Mouse (Mus musculus): Measurements from ENCODE around the gene Saxo1. TPM values are rescaled to one million over a fixed set of nuclear protein-coding genes. Genes with fewer than 3 reads are reported as not detected.

The Saxo1 gene
- 0.08 and 0.21 TPM in 2 replicates for polyA plus RNA-seq (2015; fragmentation: Nextera tagmentation; extraction: Ambion mirVana)

DNA sequence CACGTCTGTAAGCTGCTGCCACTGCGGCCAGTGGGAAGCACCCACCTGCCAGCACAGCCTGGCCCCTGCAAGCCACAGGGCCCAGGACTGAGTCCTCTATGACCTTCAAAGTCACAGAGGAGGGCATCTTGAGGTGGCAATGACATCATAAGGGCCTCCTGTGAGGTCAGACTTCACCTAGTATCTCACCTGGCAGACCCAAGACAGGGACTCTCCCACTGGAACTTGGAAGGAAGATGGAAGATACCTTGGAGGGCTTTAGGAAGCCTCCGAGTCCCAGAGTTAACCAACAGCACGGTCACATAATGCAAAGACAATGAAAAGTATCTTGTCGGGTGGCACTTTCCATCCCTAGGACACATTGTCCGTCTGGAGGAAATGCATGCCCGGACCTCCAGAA is at the start of gene Saxo1:
Saxo1 (minus strand) TSS at position 101 of the 400 bp plus-strand sequence.
- H3K4me2 ChIP-seq (ENCODE audit: low read length) = no peak within 1 kb of the TSS
- H3K27ac ChIP-seq = no peak within 1 kb of the TSS
- no peak for ATAC-seq (replicated peaks; ENCODE audit: low FRiP score, low read depth)
- 96% methylated on average over 7 of the region's 7 CpGs for WGBS
- no peaks in the 10 kb centered on the region for H3K4me1 ChIP-seq (replicated peaks; ENCODE audit: insufficient read depth, low read length)
- no peaks in the 10 kb centered on the region for H3K27me3 ChIP-seq (ENCODE audit: insufficient read depth, low read length)
- no peak within 1 kb of the TSS for H3K4me3 ChIP-seq (replicated peaks; ENCODE audit: low read depth, low read length)
- H3K9ac ChIP-seq (ENCODE audit: low read depth, low read length) = no peak within 1 kb of the TSS
- H3K36me3 ChIP-seq (ENCODE audit: insufficient read depth, low read length) = no peaks in the 10 kb centered on the region
- TF ChIP-seq CTCF (IDR thresholded peaks at IDR 0.05; ENCODE audit: low read depth) = no peak
- H3K9me3 ChIP-seq (replicated peaks; ENCODE audit: low read length) = no peaks in the 10 kb centered on the region
- no peak for DNase-seq (ENCODE audit: low spot score)

- no peak overlapping the region for H3K4me3 ChIP-seq (replicated peaks; ENCODE audit: low read depth, low read length)
- 0 out of 2 replicates have a peak, but pooled peaks cover 21% of the 10 kb centered on the region for H3K36me3 ChIP-seq (ENCODE audit: insufficient read depth, low read length)
- H3K27ac ChIP-seq = no peak overlapping the region
- no peaks in the 10 kb centered on the region for H3K9me3 ChIP-seq (replicated peaks; ENCODE audit: low read length)
- no peak for TF ChIP-seq CTCF (IDR thresholded peaks at IDR 0.05; ENCODE audit: low read depth)
- H3K9ac ChIP-seq (ENCODE audit: low read depth, low read length) = no peak overlapping the region
- no peak for ATAC-seq (replicated peaks; ENCODE audit: low FRiP score, low read depth)
- no peaks in the 10 kb centered on the region for H3K27me3 ChIP-seq (ENCODE audit: insufficient read depth, low read length)
- WGBS = 97% methylated on average over 2 of the region's 2 CpGs
- no peaks in the 10 kb centered on the region for H3K4me1 ChIP-seq (replicated peaks; ENCODE audit: insufficient read depth, low read length)
- no peak for DNase-seq (ENCODE audit: low spot score)
- no peak overlapping the region for H3K4me2 ChIP-seq (ENCODE audit: low read length)
Measured at GRCm38 (mm10) chr4:86591304-86591703, 33.2 kb upstream of the Saxo1 start.

DNA sequence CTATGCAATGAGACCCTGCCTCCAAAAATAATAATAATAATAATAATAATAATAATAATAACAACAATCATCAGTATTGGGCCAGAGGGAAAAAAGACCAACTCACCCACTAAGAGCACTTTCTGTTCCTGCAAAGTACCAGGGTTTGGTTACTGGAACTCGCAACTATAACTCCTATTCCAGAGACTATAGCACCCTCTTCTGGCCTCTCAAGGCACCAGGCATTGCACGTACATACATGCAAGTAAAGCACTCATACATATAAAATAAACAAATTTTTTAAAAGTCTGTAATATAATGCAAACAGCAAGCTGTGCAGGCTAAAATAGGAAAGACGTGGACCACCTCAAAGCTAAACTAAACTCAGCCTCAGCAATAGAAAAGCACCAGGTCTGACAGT is 30.1 kb upstream of the Saxo1 start:
- Histone ChIP-seq H3K9me3 (replicated peaks; ENCODE audit: low read length) (no peaks in the 10 kb centered on the region), H3K4me1 (replicated peaks; ENCODE audit: insufficient read depth, low read length) (no peaks in the 10 kb centered on the region), H3K27ac (no peak overlapping the region), H3K4me2 (ENCODE audit: low read length) (no peak overlapping the region), H3K36me3 (ENCODE audit: insufficient read depth, low read length) (peaks cover 29% of the 10 kb centered on the region; the same call in 1 of the 2 replicates), H3K27me3 (ENCODE audit: insufficient read depth, low read length) (no peaks in the 10 kb centered on the region), H3K4me3 (replicated peaks; ENCODE audit: low read depth, low read length) (no peak overlapping the region), H3K9ac (ENCODE audit: low read depth, low read length) (no peak overlapping the region)
- WGBS = 90% methylated on average over 3 of the region's 3 CpGs
- DNase-seq (ENCODE audit: low spot score) = no peak
- no peak for ATAC-seq (replicated peaks; ENCODE audit: low FRiP score, low read depth)
- peak; percentile 29; the same call in 1 of the 2 replicates for TF ChIP-seq CTCF (IDR thresholded peaks at IDR 0.05; ENCODE audit: low read depth)

GRCm38 (mm10) chr4:86580591-86580990 is 22.5 kb upstream of the Saxo1 start:
- WGBS = 89% methylated on average over 3 of the region's 3 CpGs

GRCm38 (mm10) chr4:86580056-86580455 is 21.9 kb upstream of the Saxo1 start:
- Histone ChIP-seq H3K4me2 (ENCODE audit: low read length) (no peak overlapping the region), H3K27ac (no peak overlapping the region), H3K27me3 (ENCODE audit: insufficient read depth, low read length) (no peaks in the 10 kb centered on the region), H3K4me1 (replicated peaks; ENCODE audit: insufficient read depth, low read length) (0 out of 2 replicates have a peak, but pooled peaks cover 8% of the 10 kb centered on the region), H3K36me3 (ENCODE audit: insufficient read depth, low read length) (peaks cover 15% of the 10 kb centered on the region; the same call in 1 of the 2 replicates), H3K9ac (ENCODE audit: low read depth, low read length) (no peak overlapping the region), H3K4me3 (replicated peaks; ENCODE audit: low read depth, low read length) (no peak overlapping the region), H3K9me3 (replicated peaks; ENCODE audit: low read length) (no peaks in the 10 kb centered on the region)
- 55% methylated on average over 4 of the region's 4 CpGs for WGBS
- ATAC-seq (replicated peaks; ENCODE audit: low FRiP score, low read depth) (no peak), DNase-seq (ENCODE audit: low spot score) (no peak)
- no peak for TF ChIP-seq CTCF (IDR thresholded peaks at IDR 0.05; ENCODE audit: low read depth)

More at GRCm38 (mm10) chr4:86580591-86580990, 22.5 kb upstream of the Saxo1 start:
- Histone ChIP-seq H3K36me3 (ENCODE audit: insufficient read depth, low read length) (peaks cover 19% of the 10 kb centered on the region; the same call in 1 of the 2 replicates), H3K9me3 (replicated peaks; ENCODE audit: low read length) (no peaks in the 10 kb centered on the region), H3K27me3 (ENCODE audit: insufficient read depth, low read length) (no peaks in the 10 kb centered on the region), H3K4me1 (replicated peaks; ENCODE audit: insufficient read depth, low read length) (0 out of 2 replicates have a peak, but pooled peaks cover 8% of the 10 kb centered on the region), H3K4me3 (replicated peaks; ENCODE audit: low read depth, low read length) (no peak overlapping the region), H3K4me2 (ENCODE audit: low read length) (no peak overlapping the region), H3K27ac (no peak overlapping the region), H3K9ac (ENCODE audit: low read depth, low read length) (no peak overlapping the region)
- ATAC-seq (replicated peaks; ENCODE audit: low FRiP score, low read depth) (no peak), DNase-seq (ENCODE audit: low spot score) (no peak)
- TF ChIP-seq CTCF (IDR thresholded peaks at IDR 0.05; ENCODE audit: low read depth) = no peak

GRCm38 (mm10) chr4:86576630-86577225 is 18.6 kb upstream of the Saxo1 start:
- DNase-seq (ENCODE audit: low spot score) (no peak), ATAC-seq (replicated peaks; ENCODE audit: low FRiP score, low read depth) (no peak)
- H3K27me3 ChIP-seq (ENCODE audit: insufficient read depth, low read length) = no peaks in the 10 kb centered on the region
- 6% methylated on average over 11 of the region's 11 CpGs for WGBS
- TF ChIP-seq CTCF (IDR thresholded peaks at IDR 0.05; ENCODE audit: low read depth) = no peak
- peak overlapping the region; percentile 81 for H3K4me3 ChIP-seq (replicated peaks; ENCODE audit: low read depth, low read length)
- 0 out of 2 replicates have a peak, but pooled peaks cover 2% of the 10 kb centered on the region for H3K36me3 ChIP-seq (ENCODE audit: insufficient read depth, low read length)
- 0 out of 2 replicates have a peak, but pooled peaks cover 8% of the 10 kb centered on the region for H3K4me1 ChIP-seq (replicated peaks; ENCODE audit: insufficient read depth, low read length)
- H3K9me3 ChIP-seq (replicated peaks; ENCODE audit: low read length) = no peaks in the 10 kb centered on the region
- peak overlapping the region; percentile 76 for H3K4me2 ChIP-seq (ENCODE audit: low read length)
- peak overlapping the region; percentile 92; the same call in 1 of the 2 replicates for H3K27ac ChIP-seq
- H3K9ac ChIP-seq (ENCODE audit: low read depth, low read length) = peak overlapping the region; percentile 86
